Mouse (Mus musculus) liver, embryonic 16.5 days (tissue): Measurements from ENCODE around the gene Mmp17. TPM values are rescaled to one million over a fixed set of nuclear protein-coding genes. Genes with fewer than 3 reads are reported as not detected.

Experiments
- ATAC-seq: fragments of 200-750 bp; cut with Nextera tagmentation; 2 replicates; pipeline ENCODE4 v1.8.0; 2017; ENCODE audit warnings: low read depth, mild to moderate bottlenecking, moderate number of reproducible peaks, moderate library complexity
- H3K27ac ChIP-seq: fragments of 300-500 bp; sonication (generic); 2 replicates; pipeline ENCODE4 v1.5.1; 2014; ENCODE audit warnings: mild to moderate bottlenecking, low read length
- H3K27me3 ChIP-seq: fragments of 300-500 bp; sonication (generic); 2 replicates; pipeline ENCODE4 v1.6.1; 2014; ENCODE audit warnings: low read depth, low read length, mixed read lengths; ENCODE audit not compliant: control insufficient read depth, insufficient read depth
- H3K36me3 ChIP-seq: fragments of 300-500 bp; sonication (generic); 2 replicates; pipeline ENCODE4 v1.6.1; 2014; ENCODE audit warnings: mild to moderate bottlenecking; ENCODE audit not compliant: control insufficient read depth, insufficient read depth
- H3K4me1 ChIP-seq: fragments of 300-500 bp; sonication (generic); 2 replicates; pipeline ENCODE4 v1.6.1; 2014; ENCODE audit warnings: low read depth, low read length, mixed read lengths; ENCODE audit not compliant: control insufficient read depth
- H3K4me2 ChIP-seq: fragments of 300-500 bp; sonication (generic); 2 replicates; pipeline ENCODE4 v1.6.1; 2014; ENCODE audit warnings: low read depth, low read length, mixed read lengths
- H3K4me3 ChIP-seq: fragments of 300-500 bp; sonication (generic); 2 replicates; pipeline ENCODE4 v1.5.1; 2014; ENCODE audit warnings: low read depth, mild to moderate bottlenecking, low read length
- H3K9ac ChIP-seq: fragments of 300-500 bp; sonication (generic); 2 replicates; pipeline ENCODE4 v1.6.1; 2014; ENCODE audit warnings: low read depth, low read length
- H3K9me3 ChIP-seq: fragments of 300-500 bp; sonication (generic); replicated peaks from 2 replicates; pipeline ENCODE4 v1.6.1; 2016; ENCODE audit warnings: low read length; ENCODE audit not compliant: control insufficient read depth
- WGBS: fragments of 180-500 bp; shearing (Covaris S2); extraction: QIAGEN DNeasy Blood & Tissue Kit; methylation state at CpG from one replicate; pipeline ENCODE4 v1.1.7; 2014; ENCODE audit not compliant: insufficient replicate concordance; 5-methylcytosine and 5-hydroxymethylcytosine counted together
- polyA plus RNA-seq: library from polyadenylated mRNA; unstranded; fragments of >200 nt; fragmentation: Nextera tagmentation; extraction: Ambion mirVana; gene quantifications from 2 replicates; pipeline ENCODE4 v1.2.1, GENCODE M21; 2015

Gene Mmp17
- polyA plus RNA-seq, 1 experiment from 2014 or later: 0.24 TPM

- WGBS: 88% methylated on average over 2 of the region's 2 CpGs
- no peaks in the 10 kb centered on the region for H3K27me3 ChIP-seq
- peaks cover 73% of the 10 kb centered on the region for H3K36me3 ChIP-seq
- H3K4me1 ChIP-seq: no peaks in the 10 kb centered on the region
- no peak overlapping the region for H3K27ac ChIP-seq
- H3K4me2 ChIP-seq: no peak overlapping the region
- H3K4me3 ChIP-seq: no peak overlapping the region
- ATAC-seq: no peak
- H3K9ac ChIP-seq: no peak overlapping the region
- no peaks in the 10 kb centered on the region for H3K9me3 ChIP-seq
Observed at GRCm38 (mm10) chr5:129551991-129552390, 32.0 kb upstream of the Mmp17 start.

GRCm38 (mm10) chr5:129553642-129554041, 30.3 kb upstream of the Mmp17 start:
- ATAC-seq: no peak
- H3K4me2 ChIP-seq: no peak overlapping the region
- no peak overlapping the region for H3K27ac ChIP-seq
- no peaks in the 10 kb centered on the region for H3K27me3 ChIP-seq
- peaks cover 75% of the 10 kb centered on the region for H3K36me3 ChIP-seq
- H3K9ac ChIP-seq: no peak overlapping the region
- H3K4me3 ChIP-seq: no peak overlapping the region
- no peaks in the 10 kb centered on the region for H3K9me3 ChIP-seq
- WGBS: 82% methylated on average over 6 of the region's 6 CpGs
- no peaks in the 10 kb centered on the region for H3K4me1 ChIP-seq

DNA sequence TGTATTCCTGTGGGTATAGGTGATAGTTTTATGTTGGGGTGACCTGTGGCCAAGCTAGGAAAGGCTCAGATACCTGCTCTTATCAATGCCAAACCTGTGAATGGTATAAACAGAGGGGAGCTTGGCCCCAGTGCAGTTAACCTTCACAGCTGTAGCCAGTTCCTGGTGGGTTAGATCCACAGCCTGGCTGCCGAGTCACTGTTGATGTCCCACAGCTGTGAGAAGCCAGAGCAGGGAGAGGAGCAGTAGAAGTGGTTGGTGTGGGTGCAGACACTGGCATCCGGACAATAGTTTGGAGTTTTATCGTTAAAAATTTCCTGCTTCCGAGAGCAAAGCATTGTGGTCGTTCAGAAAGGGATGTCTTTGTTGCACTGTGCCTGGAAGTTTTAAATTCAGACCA, 25.4 kb upstream of the Mmp17 start:
- Histone ChIP-seq H3K36me3 (peaks cover 53% of the 10 kb centered on the region), H3K4me2 (no peak overlapping the region), H3K4me3 (no peak overlapping the region), H3K9me3 (no peaks in the 10 kb centered on the region), H3K9ac (no peak overlapping the region), H3K27ac (no peak overlapping the region), H3K4me1 (no peaks in the 10 kb centered on the region), H3K27me3 (no peaks in the 10 kb centered on the region)
- WGBS: 78% methylated on average over 5 of the region's 5 CpGs
- ATAC-seq: no peak

DNA sequence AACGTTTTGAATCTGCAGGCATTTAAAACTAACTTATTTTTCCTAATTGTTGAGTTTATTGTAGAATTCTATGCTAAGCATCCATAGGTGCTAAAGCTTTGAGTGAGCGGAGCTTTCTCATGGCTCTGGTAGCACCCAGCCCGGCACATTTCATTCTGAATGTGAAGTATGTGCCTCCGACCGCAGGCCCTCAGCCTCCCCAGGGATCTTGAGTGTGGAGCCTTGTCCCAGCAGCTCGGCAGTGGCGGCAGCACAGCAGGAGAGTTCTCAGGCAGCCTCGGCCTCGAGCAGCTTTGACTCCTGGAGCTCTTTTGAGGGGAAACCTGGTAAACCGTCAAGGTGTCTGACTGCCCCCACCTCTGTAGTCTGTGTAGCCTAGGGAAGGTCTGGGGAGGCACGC, 24.7 kb upstream of the Mmp17 start:
- Histone ChIP-seq H3K4me1 (no peaks in the 10 kb centered on the region), H3K27ac (no peak overlapping the region), H3K27me3 (no peaks in the 10 kb centered on the region), H3K9me3 (no peaks in the 10 kb centered on the region), H3K4me2 (no peak overlapping the region), H3K36me3 (peaks cover 55% of the 10 kb centered on the region), H3K9ac (no peak overlapping the region), H3K4me3 (no peak overlapping the region)
- 81% methylated on average over 11 of the region's 11 CpGs for WGBS
- no peak for ATAC-seq

DNA sequence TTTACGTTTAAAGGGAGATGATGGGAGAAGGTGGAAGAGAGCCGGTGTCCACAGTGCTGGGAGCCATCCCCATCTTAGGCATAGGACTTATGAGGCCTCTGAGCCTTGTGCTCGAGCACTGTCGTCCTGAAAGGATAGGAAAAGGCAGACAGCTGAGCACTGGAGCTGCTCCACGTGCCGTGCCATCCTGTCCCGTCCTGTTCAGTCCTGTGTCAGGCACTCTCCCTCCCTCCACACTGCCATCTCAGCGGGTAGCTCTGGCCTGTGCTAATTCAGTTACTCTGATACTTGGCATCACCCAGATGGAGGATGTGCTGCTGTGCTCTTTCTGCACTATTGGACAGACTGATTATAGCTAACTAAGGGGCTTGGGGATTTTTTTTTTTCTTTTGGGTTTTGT, 21.6 kb upstream of the Mmp17 start:
- Histone ChIP-seq H3K27me3 (no peaks in the 10 kb centered on the region), H3K27ac (no peak overlapping the region), H3K9ac (no peak overlapping the region), H3K36me3 (peaks cover 40% of the 10 kb centered on the region), H3K4me3 (no peak overlapping the region), H3K4me2 (no peak overlapping the region), H3K9me3 (no peaks in the 10 kb centered on the region), H3K4me1 (no peaks in the 10 kb centered on the region)
- no peak for ATAC-seq
- WGBS: 89% methylated on average over 8 of the region's 8 CpGs

GRCm38 (mm10) chr5:129568596-129568995, 15.4 kb upstream of the Mmp17 start:
- Histone ChIP-seq H3K27me3 (no peaks in the 10 kb centered on the region), H3K4me1 (no peaks in the 10 kb centered on the region), H3K4me3 (no peak overlapping the region), H3K27ac (no peak overlapping the region), H3K9ac (no peak overlapping the region), H3K9me3 (no peaks in the 10 kb centered on the region), H3K36me3 (peaks cover 48% of the 10 kb centered on the region), H3K4me2 (no peak overlapping the region)
- ATAC-seq: no peak
- 84% methylated on average over 4 of the region's 4 CpGs for WGBS

DNA sequence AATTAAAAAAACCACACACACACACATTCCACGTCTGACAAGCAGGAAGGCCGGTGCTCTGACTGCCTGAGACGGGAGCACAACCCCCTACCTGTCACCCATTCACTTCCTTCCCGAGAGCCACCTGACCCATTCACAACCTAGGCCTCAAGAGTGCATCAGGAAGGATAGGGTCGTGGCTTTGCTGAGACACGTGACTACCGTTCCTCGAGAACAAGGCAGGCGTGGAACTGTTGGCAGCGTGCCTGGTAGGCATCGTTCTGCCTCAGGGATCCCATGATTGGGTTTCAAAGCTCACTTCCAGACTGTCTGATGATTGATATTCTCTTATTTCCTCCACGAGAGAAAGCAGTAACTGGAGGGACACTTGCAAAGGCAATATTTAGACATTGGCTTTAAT, 5.8 kb upstream of the Mmp17 start:
- no peaks in the 10 kb centered on the region for H3K9me3 ChIP-seq
- WGBS: 43% methylated on average over 12 of the region's 12 CpGs
- ATAC-seq: no peak
- no peak overlapping the region for H3K4me3 ChIP-seq
- no peak overlapping the region for H3K4me2 ChIP-seq
- H3K9ac ChIP-seq: no peak overlapping the region
- peaks cover 30% of the 10 kb centered on the region for H3K27me3 ChIP-seq
- no peaks in the 10 kb centered on the region for H3K4me1 ChIP-seq
- no peak overlapping the region for H3K27ac ChIP-seq
- H3K36me3 ChIP-seq: no peaks in the 10 kb centered on the region

- WGBS: 12% methylated on average over 6 of the region's 6 CpGs
- H3K9ac ChIP-seq: no peak overlapping the region
- no peak overlapping the region for H3K4me2 ChIP-seq
- H3K36me3 ChIP-seq: no peaks in the 10 kb centered on the region
- H3K4me1 ChIP-seq: peaks cover 12% of the 10 kb centered on the region
- H3K27ac ChIP-seq: no peak overlapping the region
- no peak for ATAC-seq
- no peaks in the 10 kb centered on the region for H3K9me3 ChIP-seq
- peaks cover 49% of the 10 kb centered on the region for H3K27me3 ChIP-seq
- no peak overlapping the region for H3K4me3 ChIP-seq
Observed at GRCm38 (mm10) chr5:129580046-129580445, 3.9 kb upstream of the Mmp17 start.

- no peak overlapping the region for H3K27ac ChIP-seq
- peaks cover 54% of the 10 kb centered on the region for H3K27me3 ChIP-seq
- WGBS: 47% methylated on average over 9 of the region's 9 CpGs
- H3K36me3 ChIP-seq: no peaks in the 10 kb centered on the region
- no peak overlapping the region for H3K4me3 ChIP-seq
- peaks cover 16% of the 10 kb centered on the region for H3K4me1 ChIP-seq
- no peak overlapping the region for H3K9ac ChIP-seq
- ATAC-seq: no peak
- H3K4me2 ChIP-seq: no peak overlapping the region
- no peaks in the 10 kb centered on the region for H3K9me3 ChIP-seq
Observed at GRCm38 (mm10) chr5:129580572-129580971, 3.4 kb upstream of the Mmp17 start.

DNA sequence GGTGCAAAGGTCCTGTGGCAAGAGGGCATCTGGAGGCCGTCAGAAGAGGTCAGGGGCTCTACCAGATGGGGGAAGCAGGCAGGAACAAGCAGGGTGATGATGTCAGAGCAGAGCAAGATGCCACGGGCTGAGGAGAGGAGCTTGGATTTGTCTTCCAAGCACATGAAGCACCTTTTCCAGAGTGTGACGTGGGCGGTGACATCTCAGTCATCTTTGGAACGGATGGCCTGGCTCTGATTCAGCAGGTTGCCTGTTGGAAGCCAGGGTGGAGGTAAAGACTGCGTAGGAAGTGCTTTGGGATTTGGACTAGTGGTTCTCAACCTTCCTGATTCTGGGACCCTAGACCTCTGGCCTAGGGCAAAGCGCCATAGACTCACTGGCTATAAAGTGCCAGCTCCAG, 3.0 kb upstream of the Mmp17 start:
- H3K4me1 ChIP-seq: peaks cover 18% of the 10 kb centered on the region
- no peak overlapping the region for H3K4me2 ChIP-seq
- 54% methylated on average over 7 of the region's 7 CpGs for WGBS
- H3K9me3 ChIP-seq: no peaks in the 10 kb centered on the region
- H3K27ac ChIP-seq: no peak overlapping the region
- no peak for ATAC-seq
- no peak overlapping the region for H3K4me3 ChIP-seq
- no peaks in the 10 kb centered on the region for H3K36me3 ChIP-seq
- H3K9ac ChIP-seq: no peak overlapping the region
- peaks cover 59% of the 10 kb centered on the region for H3K27me3 ChIP-seq
